Mouse (Mus musculus) spleen, adult 18-20 months (tissue): Measurements from ENCODE around the gene Gucd1.

ENCODE experiments used
- DNase-seq, 2 experiments: peaks; one replicate each; pipeline ENCODE4 v3.0.0; 2022; ENCODE audit warnings: mixed read lengths in 2 of 2

Gucd1 gene

GRCm38 (mm10) chr10:75315756-75316155, 202.0 kb downstream of the Gucd1 start:
- DNase-seq = no peak

GRCm38 (mm10) chr10:75314190-75314980, 203.4 kb downstream of the Gucd1 start:
- no peak for DNase-seq

- no peak for DNase-seq
Measured at GRCm38 (mm10) chr10:75312361-75312760, 205.4 kb downstream of the Gucd1 start.

- no peak for DNase-seq
Measured at GRCm38 (mm10) chr10:75307130-75307529, 210.6 kb downstream of the Gucd1 start.

DNA sequence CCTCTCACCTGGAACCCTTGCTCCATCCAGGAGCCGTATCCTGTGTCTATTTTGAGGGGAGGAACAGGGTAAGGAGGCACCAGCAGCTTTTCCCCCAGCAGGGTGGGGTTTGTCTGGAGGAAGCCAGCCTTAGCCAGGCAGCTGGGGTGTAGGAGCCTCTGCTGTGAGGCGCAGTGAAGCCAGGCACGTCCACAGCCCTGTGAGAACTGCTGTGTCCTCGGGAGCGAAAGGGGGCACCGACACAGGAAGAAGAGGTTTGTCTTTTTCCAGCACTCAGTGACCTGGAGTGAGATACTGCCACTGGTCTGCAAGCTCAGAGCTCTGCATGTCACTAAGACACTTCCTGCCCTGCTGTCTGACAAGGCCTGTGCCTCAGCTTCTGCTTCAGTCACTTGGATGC, 213.4 kb downstream of the Gucd1 start:
- no peak for DNase-seq

- no peak for DNase-seq
Measured at GRCm38 (mm10) chr10:75304049-75304405, 213.7 kb downstream of the Gucd1 start.

- DNase-seq = no peak
Measured at GRCm38 (mm10) chr10:75303324-75304048, 214.3 kb downstream of the Gucd1 start.

DNA sequence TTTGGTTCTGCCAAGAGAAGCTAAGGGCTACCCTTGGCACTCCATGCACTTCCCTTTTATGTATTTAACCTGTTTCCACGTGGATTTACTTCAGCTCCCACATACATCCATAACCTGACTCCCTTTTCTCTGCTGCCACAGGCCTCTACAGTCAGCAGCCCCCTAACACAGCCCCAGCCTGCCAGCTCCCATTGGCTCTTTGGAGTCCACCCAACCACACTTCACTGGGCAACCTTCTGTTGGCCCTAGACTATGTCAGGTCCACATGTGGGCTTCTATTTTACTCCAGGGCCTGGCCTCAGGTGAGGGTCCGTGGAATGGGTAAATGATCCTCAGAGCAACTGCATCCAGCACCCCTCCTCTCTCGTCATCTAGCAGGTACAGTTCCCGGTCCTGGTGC, 215.2 kb downstream of the Gucd1 start:
- no peak for DNase-seq

DNA sequence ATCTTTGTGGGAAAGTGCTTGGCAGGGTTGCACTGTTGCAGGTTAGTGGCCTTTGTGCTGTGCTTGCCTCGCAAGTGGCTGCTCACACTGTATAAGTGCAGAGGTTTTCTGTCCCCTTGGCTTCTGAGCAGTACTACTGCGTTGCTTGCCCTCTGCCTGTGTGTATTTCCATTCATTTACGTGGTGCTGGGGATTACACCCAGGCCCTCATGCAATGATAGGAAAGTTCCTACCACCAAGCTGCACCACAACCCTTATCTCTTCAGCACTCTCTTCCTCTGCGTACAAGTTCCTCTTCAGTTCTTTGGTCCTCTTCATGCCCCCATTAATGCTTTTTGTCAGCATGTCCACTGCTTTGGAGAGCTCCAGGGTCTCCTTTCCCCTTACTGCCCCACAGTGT, 215.8 kb downstream of the Gucd1 start:
- no peak for DNase-seq

- DNase-seq = no peak
Measured at GRCm38 (mm10) chr10:75301195-75301806, 216.5 kb downstream of the Gucd1 start.
